Mouse (Mus musculus) heart, embryonic 14.5 days (tissue): ENCODE results near the gene Anp32a. TPM values are rescaled to one million over a fixed set of nuclear protein-coding genes. Genes with fewer than 3 reads are reported as not detected.

Source experiments
- ATAC-seq: fragments of 200-750 bp; cut with Nextera tagmentation; 2 replicates; pipeline ENCODE4 v1.8.0; 2017; ENCODE audit warnings: low read depth, moderate TSS enrichment; ENCODE audit not compliant: insufficient number of reproducible peaks, insufficient read depth, low FRiP score
- H3K27ac ChIP-seq, 2 experiments: fragments of 200-500 bp in 1 of 2; fragments of 300-500 bp in 1 of 2; sonication (generic) in 1 of 2; replicated peaks in 1 of 2; 2 replicates each; pipeline ENCODE4 v1.5.1; 2012 to 2014; ENCODE audit warnings: low read depth in 2 of 2, low read length in 2 of 2, control low read depth in 1 of 2, mild to moderate bottlenecking in 1 of 2, mixed read lengths in 1 of 2; ENCODE audit not compliant: control insufficient read depth in 1 of 2, insufficient read depth in 1 of 2
- H3K27me3 ChIP-seq: fragments of 300-500 bp; sonication (generic); 2 replicates; pipeline ENCODE4 v1.6.1; 2014; ENCODE audit warnings: mild to moderate bottlenecking, low read length, control low read depth; ENCODE audit not compliant: control insufficient read depth, insufficient read depth
- H3K36me3 ChIP-seq: fragments of 300-500 bp; sonication (generic); 2 replicates; pipeline ENCODE4 v1.6.1; 2014; ENCODE audit warnings: mild to moderate bottlenecking, control low read depth, low read length, mixed read lengths; ENCODE audit not compliant: control insufficient read depth, insufficient read depth
- H3K4me1 ChIP-seq, 2 experiments: fragments of 200-500 bp in 1 of 2; fragments of 300-500 bp in 1 of 2; sonication (generic) in 1 of 2; 2 replicates each; pipeline ENCODE4 v1.6.1; 2012 to 2014; ENCODE audit warnings: low read length in 2 of 2, control low read depth in 1 of 2, mixed read lengths in 1 of 2; ENCODE audit not compliant: control insufficient read depth in 2 of 2, insufficient read depth in 2 of 2
- H3K4me2 ChIP-seq: fragments of 300-500 bp; sonication (generic); 2 replicates; pipeline ENCODE4 v1.6.1; 2014; ENCODE audit warnings: mild to moderate bottlenecking, low read length
- H3K4me3 ChIP-seq, 2 experiments: fragments of 200-500 bp in 1 of 2; fragments of 300-500 bp in 1 of 2; sonication (generic) in 1 of 2; 2 replicates each; pipeline ENCODE4 v1.5.1; 2012 to 2014; ENCODE audit warnings: low read length in 2 of 2, mild to moderate bottlenecking in 2 of 2, control low read depth in 1 of 2, low read depth in 1 of 2, moderate library complexity in 1 of 2; ENCODE audit not compliant: control insufficient read depth in 1 of 2, insufficient read depth in 1 of 2
- H3K9ac ChIP-seq: fragments of 300-500 bp; sonication (generic); 2 replicates; pipeline ENCODE4 v1.6.1; 2014; ENCODE audit warnings: mild to moderate bottlenecking, low read length
- H3K9me3 ChIP-seq: fragments of 300-500 bp; sonication (generic); 2 replicates; pipeline ENCODE4 v1.6.1; 2016; ENCODE audit warnings: low read length, control low read depth; ENCODE audit not compliant: control insufficient read depth
- WGBS: fragments of 180-500 bp; shearing (Covaris S2); extraction: QIAGEN DNeasy Blood & Tissue Kit; methylation state at CpG from one replicate; pipeline ENCODE4 v1.1.7; 2014; 5-methylcytosine and 5-hydroxymethylcytosine counted together
- polyA plus RNA-seq: library from polyadenylated mRNA; unstranded; fragments of >200 nt; fragmentation: Nextera tagmentation; extraction: Ambion mirVana; gene quantifications from 2 replicates; pipeline ENCODE4 v1.2.1, GENCODE M21; 2014

The Anp32a gene
- polyA plus RNA-seq, 1 experiment from 2014 or later: 92.8 TPM

DNA sequence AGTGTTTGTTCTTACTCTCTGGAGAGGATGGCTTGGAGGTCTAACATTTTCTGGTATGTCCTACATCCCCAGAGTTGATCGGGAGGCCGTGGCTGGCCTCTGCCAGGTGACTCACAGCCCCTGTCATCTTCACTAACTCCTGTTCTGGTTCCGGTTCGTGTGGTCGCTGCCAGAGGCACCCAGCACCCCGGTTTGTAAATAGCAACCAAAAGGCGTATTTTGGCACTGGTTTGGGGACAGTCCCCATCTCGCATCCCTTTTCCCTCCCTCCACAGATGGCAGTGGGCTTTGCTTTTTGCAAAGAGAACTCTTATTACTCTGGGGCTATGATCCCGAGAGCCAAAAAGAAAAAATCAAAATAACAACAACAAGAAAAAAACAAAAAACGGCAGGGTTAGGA is 36.8 kb downstream of the Anp32a start:
- H3K9me3 ChIP-seq: no peaks in the 10 kb centered on the region
- H3K36me3 ChIP-seq: peaks cover 77% of the 10 kb centered on the region
- H3K4me1 ChIP-seq: peaks cover 24 to 33% of the 10 kb centered on the region in 2 experiments
- no peak overlapping the region for H3K4me2 ChIP-seq
- H3K27ac ChIP-seq: no peak overlapping the region
- H3K4me3 ChIP-seq: no peak overlapping the region
- no peak for ATAC-seq
- H3K27me3 ChIP-seq: no peaks in the 10 kb centered on the region
- no peak overlapping the region for H3K9ac ChIP-seq
- WGBS: 92% methylated on average over 10 of the region's 10 CpGs

DNA sequence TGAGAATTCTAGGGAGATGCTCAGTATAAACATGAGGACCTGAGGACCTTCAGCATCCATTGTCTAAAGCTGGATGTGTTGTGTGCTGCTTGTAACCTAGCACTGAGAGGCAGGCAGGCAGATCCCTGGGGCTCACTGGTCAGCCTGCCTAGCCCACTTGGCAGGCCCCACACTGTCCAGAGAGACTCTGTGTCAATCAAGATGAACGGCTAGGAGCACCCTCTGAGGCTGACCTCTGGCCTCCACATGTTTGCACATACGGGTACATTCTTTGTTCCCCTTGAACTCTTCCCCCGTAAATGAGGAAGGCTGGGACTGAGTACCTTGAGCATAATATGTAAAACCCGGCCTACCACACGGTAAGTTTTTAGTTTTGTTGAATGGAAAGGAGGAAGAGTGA is 39.3 kb downstream of the Anp32a start:
- no peak for ATAC-seq
- Histone ChIP-seq H3K9ac (0 out of 2 replicates have a peak overlapping the region, but pooled peaks have one; percentile 19), H3K4me3 (no peak overlapping the region), H3K27ac (peak overlapping the region; percentile 1 to 76; a peak in 2 of 4 replicates), H3K36me3 (peaks cover 53% of the 10 kb centered on the region), H3K4me1 (peaks cover 20 to 26% of the 10 kb centered on the region in 2 experiments), H3K9me3 (no peaks in the 10 kb centered on the region), H3K4me2 (no peak overlapping the region), H3K27me3 (no peaks in the 10 kb centered on the region)
- WGBS: 65% methylated on average over 5 of the region's 5 CpGs

DNA sequence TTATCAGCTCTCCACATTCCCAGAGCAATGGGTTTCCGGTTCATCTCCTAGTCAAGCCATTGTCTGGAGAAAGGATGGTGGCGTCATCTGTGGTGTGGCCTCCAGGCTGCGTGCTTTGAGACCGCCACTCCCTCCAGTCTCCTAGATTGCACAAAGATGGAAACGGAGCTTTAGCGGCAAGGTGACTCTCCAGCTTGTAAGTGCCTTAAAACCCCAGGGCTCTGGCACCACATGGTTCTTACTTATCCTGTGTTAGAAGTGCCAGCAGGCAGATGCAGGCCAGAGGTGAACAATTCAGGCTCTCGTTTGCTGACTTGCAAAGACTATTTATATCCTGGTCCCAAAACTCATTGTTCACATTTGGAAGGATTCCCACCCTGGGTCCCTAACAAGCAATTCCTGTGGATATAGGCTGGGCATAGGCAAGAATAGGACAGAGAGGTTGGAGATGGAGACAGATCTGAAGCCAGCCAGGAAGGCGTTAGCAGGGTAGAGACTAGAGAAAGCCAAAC is 40.4 kb downstream of the Anp32a start:
- peak overlapping the region; percentile 58 to 76 for H3K27ac ChIP-seq
- 20% methylated on average over 8 of the region's 8 CpGs for WGBS
- H3K36me3 ChIP-seq: peaks cover 42% of the 10 kb centered on the region
- ATAC-seq: peak; percentile 46
- peak overlapping the region; percentile 22; the same call in 1 of the 2 replicates for H3K9ac ChIP-seq
- no peaks in the 10 kb centered on the region for H3K9me3 ChIP-seq
- no peaks in the 10 kb centered on the region for H3K27me3 ChIP-seq
- peaks cover 20 to 26% of the 10 kb centered on the region in 2 experiments for H3K4me1 ChIP-seq
- H3K4me3 ChIP-seq: no peak overlapping the region
- H3K4me2 ChIP-seq: no peak overlapping the region

DNA sequence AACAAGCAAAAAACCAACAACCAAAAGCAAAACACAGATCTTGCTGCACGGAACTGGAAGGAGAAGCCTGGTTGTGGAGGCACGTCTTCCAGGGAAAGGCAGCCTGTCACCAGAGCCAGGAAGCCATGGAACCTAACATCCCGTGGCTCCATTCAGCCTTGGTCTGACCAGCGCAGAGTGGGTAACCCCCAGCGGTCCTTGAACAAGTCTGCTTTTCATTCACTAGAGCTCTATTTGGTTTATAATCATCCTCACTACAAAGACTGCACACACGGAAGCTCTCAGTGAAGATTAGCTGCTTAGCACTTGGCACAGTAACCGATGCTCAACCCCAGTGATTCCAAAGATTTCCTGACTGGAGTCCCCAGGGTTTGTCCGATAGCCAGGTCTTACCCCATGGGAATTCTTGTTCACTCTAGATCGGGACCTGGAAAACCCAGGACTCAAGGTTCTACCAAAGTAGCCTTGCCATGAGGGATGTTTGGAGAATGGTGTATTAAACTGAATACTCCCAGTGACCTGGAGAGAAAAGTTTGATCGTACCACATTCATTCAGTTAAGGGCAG is 41.5 kb downstream of the Anp32a start:
- Histone ChIP-seq H3K9me3 (no peaks in the 10 kb centered on the region), H3K27ac (peak overlapping the region in 1 of 2 experiments; percentile 76; a peak in 1 of 4 replicates), H3K27me3 (no peaks in the 10 kb centered on the region), H3K9ac (no peak overlapping the region), H3K4me1 (peaks cover 20 to 26% of the 10 kb centered on the region in 2 experiments), H3K4me3 (no peak overlapping the region), H3K36me3 (peaks cover 31% of the 10 kb centered on the region), H3K4me2 (no peak overlapping the region)
- WGBS: 66% methylated on average over 10 of the region's 10 CpGs
- ATAC-seq: no peak

DNA sequence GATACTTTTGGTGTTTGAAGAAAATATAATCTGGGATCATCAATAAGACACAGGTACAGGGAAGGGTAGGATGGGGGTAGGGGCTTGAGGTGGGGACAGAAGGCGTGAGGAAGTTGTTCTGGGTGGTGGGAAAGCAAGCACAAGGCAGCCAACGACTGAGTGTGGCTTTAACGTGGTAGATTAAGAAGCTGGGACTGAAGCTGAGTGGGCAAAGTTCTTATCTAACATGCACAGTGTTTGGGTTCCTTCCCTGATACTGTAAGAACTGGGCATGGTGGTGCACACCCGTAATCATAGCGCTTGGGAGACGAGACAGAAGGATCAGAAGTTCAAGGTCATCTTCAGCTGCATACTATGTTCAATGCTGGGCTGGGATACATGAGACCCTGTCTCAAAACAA is 44.0 kb downstream of the Anp32a start:
- H3K36me3 ChIP-seq: peaks cover 8% of the 10 kb centered on the region
- peaks cover 20 to 21% of the 10 kb centered on the region in 2 experiments for H3K4me1 ChIP-seq
- H3K4me2 ChIP-seq: no peak overlapping the region
- H3K27ac ChIP-seq: no peak overlapping the region
- H3K9ac ChIP-seq: no peak overlapping the region
- no peaks in the 10 kb centered on the region for H3K9me3 ChIP-seq
- H3K27me3 ChIP-seq: no peaks in the 10 kb centered on the region
- 63% methylated on average over 6 of the region's 6 CpGs for WGBS
- no peak overlapping the region for H3K4me3 ChIP-seq
- ATAC-seq: no peak

DNA sequence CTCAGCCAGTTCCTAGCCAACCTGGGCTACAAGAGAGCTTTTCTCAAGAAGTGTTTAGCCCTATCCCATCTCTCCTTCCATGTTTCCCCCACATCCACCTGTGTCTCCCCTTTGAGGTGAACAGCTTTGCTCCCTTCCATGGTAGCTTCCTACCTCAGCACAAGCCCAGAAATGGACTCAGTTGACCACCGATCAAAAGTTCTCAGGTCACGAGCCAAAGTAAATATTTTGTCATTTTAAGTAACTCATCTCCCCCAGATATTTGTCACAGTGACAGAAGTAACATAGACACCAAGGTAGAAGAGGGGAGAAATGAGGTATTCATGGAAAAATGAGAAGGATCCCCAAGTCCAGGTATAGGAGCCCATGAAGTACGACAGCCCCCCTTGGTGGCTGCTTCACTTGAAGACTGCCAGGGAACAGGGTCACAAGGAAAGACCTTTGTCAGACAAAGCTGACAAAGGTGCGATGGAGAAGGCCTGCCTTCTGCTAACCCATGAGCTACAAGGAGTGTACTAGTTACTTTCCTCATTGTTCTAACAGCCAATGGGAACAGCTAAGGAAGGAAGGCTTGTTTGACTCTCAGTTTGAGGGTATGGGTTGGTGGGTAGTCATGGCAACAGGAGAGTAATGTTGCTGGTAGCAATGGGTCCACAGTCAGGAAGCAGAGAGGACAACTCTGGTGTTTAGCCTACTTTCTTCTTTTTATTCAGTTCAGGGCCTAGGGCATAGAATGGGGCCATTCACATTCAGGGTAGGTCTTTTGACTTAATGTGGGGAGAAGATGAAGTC is 44.8 kb downstream of the Anp32a start:
- H3K9me3 ChIP-seq: no peaks in the 10 kb centered on the region
- WGBS: 82% methylated on average over 4 of the region's 4 CpGs
- no peak for ATAC-seq
- H3K4me1 ChIP-seq: peaks cover 13 to 14% of the 10 kb centered on the region in 2 experiments
- no peaks in the 10 kb centered on the region for H3K36me3 ChIP-seq
- H3K9ac ChIP-seq: no peak overlapping the region
- H3K27ac ChIP-seq: no peak overlapping the region
- H3K4me2 ChIP-seq: no peak overlapping the region
- H3K27me3 ChIP-seq: no peaks in the 10 kb centered on the region
- no peak overlapping the region for H3K4me3 ChIP-seq

DNA sequence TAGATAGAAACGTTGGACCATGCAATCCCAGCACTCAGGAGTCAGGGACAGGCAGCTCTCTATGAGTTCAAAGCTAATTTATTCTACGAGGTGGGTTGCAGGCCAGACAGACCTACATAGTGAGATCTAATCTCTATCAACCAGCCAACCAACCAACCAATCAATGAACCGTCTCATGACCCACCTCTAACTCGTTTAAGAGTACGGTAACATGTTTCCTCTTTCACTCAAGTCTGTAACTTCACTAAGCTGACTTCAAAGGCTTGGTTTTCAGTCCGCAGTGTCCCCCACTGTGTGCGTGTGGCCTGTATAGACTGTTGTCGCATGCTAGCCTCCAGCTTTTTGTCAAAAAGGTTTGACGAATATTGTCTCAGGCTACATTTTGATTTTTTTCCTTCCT is 48.6 kb downstream of the Anp32a start:
- no peak overlapping the region for H3K4me3 ChIP-seq
- H3K9ac ChIP-seq: no peak overlapping the region
- H3K36me3 ChIP-seq: no peaks in the 10 kb centered on the region
- no peak overlapping the region for H3K4me2 ChIP-seq
- no peaks in the 10 kb centered on the region for H3K9me3 ChIP-seq
- no peaks in the 10 kb centered on the region for H3K4me1 ChIP-seq
- 77% methylated on average over 9 of the region's 9 CpGs for WGBS
- ATAC-seq: no peak
- no peaks in the 10 kb centered on the region for H3K27me3 ChIP-seq
- no peak overlapping the region for H3K27ac ChIP-seq
